ENCODE assay signal across 27 mouse cellular contexts in genomic region chr13:97821630-97822029, GRCm38 (mm10).
A peak's percentile ranks its signal among the peaks of the same experiment; 100 is the strongest.
DNase-seq lines count a peak whose midpoint lies in the region; ATAC-seq and TF ChIP-seq lines count a peak whose summit lies in the region.
"Had no signal": no experiment of that assay in that cellular context is flagged by ENCODE, and none has a peak within 500 bp of the region (broad histone marks: within the 10 kb centered on the region; RNA-seq: fewer than 3 reads in every experiment).

No protein-coding gene starts in this region.

- WGBS in kidney, adult 2 months = 36% methylated on average over 2 of the region's 2 CpGs
- WGBS in kidney, embryonic 15.5 days = 23% methylated on average over 2 of the region's 2 CpGs
- 28% methylated on average over 2 of the region's 2 CpGs for WGBS in limb, embryonic 14.5 days
- WGBS in limb, embryonic 10.5 days = 52% methylated on average over 2 of the region's 2 CpGs

- H3K27ac ChIP-seq in kidney, adult 2 months (ENCODE audit: insufficient read depth, low read depth, low read length) = no peak overlapping the region
- H3K27ac ChIP-seq in kidney, embryonic 15.5 days = no peak overlapping the region
- no peak overlapping the region for H3K27ac ChIP-seq in limb, embryonic 14.5 days (replicated peaks; ENCODE audit: low read depth, low read length)
- no peak overlapping the region for H3K27ac ChIP-seq in limb, embryonic 10.5 days
- H3K27ac ChIP-seq: embryonic facial prominence, embryonic 13.5 days; heart, embryonic 10.5 days; heart, embryonic 15.5 days; hindbrain, embryonic 13.5 days; limb, embryonic 12.5 days; liver, embryonic 13.5 days; neural tube, embryonic 12.5 days; stomach, postnatal 0 days had no signal

- no peak overlapping the region for H3K4me3 ChIP-seq in kidney, adult 2 months (ENCODE audit: insufficient read depth, low read depth, low read length)
- no peak overlapping the region for H3K4me3 ChIP-seq in kidney, embryonic 15.5 days (replicated peaks)
- no peak overlapping the region for H3K4me3 ChIP-seq in limb, embryonic 14.5 days (replicated peaks; ENCODE audit: low read length)
- no peak overlapping the region for H3K4me3 ChIP-seq in limb, embryonic 10.5 days
- H3K4me3 ChIP-seq in E14TG2a.4 (replicated peaks; ENCODE audit: low read length) = peak overlapping the region; percentile 84
- H3K4me3 ChIP-seq: embryonic facial prominence, embryonic 13.5 days; heart, embryonic 10.5 days; heart, embryonic 15.5 days; hindbrain, embryonic 13.5 days; limb, embryonic 12.5 days; liver, embryonic 13.5 days; neural tube, embryonic 12.5 days had no signal

- DNase-seq in adrenal gland, postnatal 14 days = peak; percentile 13
- no peak for DNase-seq in adrenal gland, postnatal 36 days
- DNase-seq in kidney, adult 2 months = peak; percentile 14
- DNase-seq in limb, embryonic 14.5 days (ENCODE audit: low spot score) = peak; percentile 51
- no peak for DNase-seq in limb, embryonic 10.5 days (ENCODE audit: low spot score)
- DNase-seq in gastrocnemius, adult 18-20 months (ENCODE audit: low spot score) = no peak
- DNase-seq: cerebellum, adult 18-20 months; cerebellum, postnatal 10 days; gastrocnemius, postnatal 25 days; heart, adult 11 months; heart, postnatal 36 days; liver, embryonic 13.5 days; lung, adult 18-20 months; right cerebral cortex, postnatal 4 days; thymus, adult 18-20 months; thymus, postnatal 25 days had no signal

- H3K36me3 ChIP-seq in kidney, adult 2 months (ENCODE audit: control insufficient read depth, insufficient read depth, low read length) = no peaks in the 10 kb centered on the region
- no peaks in the 10 kb centered on the region for H3K36me3 ChIP-seq in kidney, embryonic 15.5 days
- H3K36me3 ChIP-seq in limb, embryonic 14.5 days (ENCODE audit: control insufficient read depth, insufficient read depth, low read length) = no peaks in the 10 kb centered on the region
- H3K36me3 ChIP-seq in limb, embryonic 10.5 days = no peaks in the 10 kb centered on the region
- peaks cover 10% of the 10 kb centered on the region for H3K36me3 ChIP-seq in E14TG2a.4 (ENCODE audit: insufficient read depth, low read length)
- H3K36me3 ChIP-seq: embryonic facial prominence, embryonic 13.5 days; heart, embryonic 10.5 days; heart, embryonic 15.5 days; hindbrain, embryonic 13.5 days; limb, embryonic 12.5 days; liver, embryonic 13.5 days; neural tube, embryonic 12.5 days had no signal

- H3K9ac ChIP-seq in kidney, embryonic 15.5 days = no peak overlapping the region
- H3K9ac ChIP-seq in limb, embryonic 14.5 days (ENCODE audit: low read depth, low read length, severe bottlenecking) = no peak overlapping the region
- H3K9ac ChIP-seq: embryonic facial prominence, embryonic 13.5 days; heart, embryonic 15.5 days; hindbrain, embryonic 13.5 days; limb, embryonic 12.5 days; liver, embryonic 13.5 days; neural tube, embryonic 12.5 days had no signal

- TF ChIP-seq POLR2A in kidney, adult 2 months (IDR thresholded peaks at IDR 0.05; ENCODE audit: low read depth, low read length) = no peak
- TF ChIP-seq POLR2A in limb, embryonic 14.5 days (IDR thresholded peaks at IDR 0.05; ENCODE audit: borderline replicate concordance, extremely low read depth, insufficient read depth, insufficient read length) = no peak

- no peak overlapping the region for H3K4me2 ChIP-seq in kidney, embryonic 15.5 days
- no peak overlapping the region for H3K4me2 ChIP-seq in limb, embryonic 14.5 days (replicated peaks; ENCODE audit: low read depth, low read length, severe bottlenecking)
- H3K4me2 ChIP-seq: embryonic facial prominence, embryonic 13.5 days; heart, embryonic 15.5 days; hindbrain, embryonic 13.5 days; limb, embryonic 12.5 days; liver, embryonic 13.5 days; midbrain, embryonic 11.5 days; neural tube, embryonic 12.5 days had no signal

- no peaks in the 10 kb centered on the region for H3K27me3 ChIP-seq in kidney, adult 2 months (replicated peaks; ENCODE audit: control insufficient read depth, insufficient read depth, low read length)
- peaks cover 10% of the 10 kb centered on the region for H3K27me3 ChIP-seq in kidney, embryonic 15.5 days
- H3K27me3 ChIP-seq in limb, embryonic 14.5 days (ENCODE audit: control insufficient read depth, insufficient read depth, low read length) = no peaks in the 10 kb centered on the region
- H3K27me3 ChIP-seq in limb, embryonic 10.5 days (ENCODE audit: low read depth, poor library complexity, severe bottlenecking) = 0 out of 2 replicates have a peak, but pooled peaks cover 3% of the 10 kb centered on the region
- no peaks in the 10 kb centered on the region for H3K27me3 ChIP-seq in E14TG2a.4 (ENCODE audit: insufficient read depth, low read length)
- H3K27me3 ChIP-seq: heart, embryonic 15.5 days; hindbrain, embryonic 13.5 days; liver, embryonic 13.5 days; neural tube, embryonic 12.5 days had no signal

- ATAC-seq in kidney, embryonic 15.5 days (replicated peaks; ENCODE audit: low FRiP score) = no peak
- no peak for ATAC-seq in limb, embryonic 14.5 days (ENCODE audit: low FRiP score, low read depth)
- ATAC-seq: midbrain, embryonic 16.5 days had no signal

- TF ChIP-seq CTCF in kidney, adult 2 months (conservative IDR thresholded peaks at IDR 0.05; ENCODE audit: insufficient read depth, insufficient read length, low read depth, low read length) = no peak
- TF ChIP-seq CTCF in E14TG2a.4 (conservative IDR thresholded peaks at IDR 0.05; ENCODE audit: low read length) = no peak

- no peaks in the 10 kb centered on the region for H3K9me3 ChIP-seq in kidney, embryonic 15.5 days (replicated peaks)
- no peaks in the 10 kb centered on the region for H3K9me3 ChIP-seq in limb, embryonic 14.5 days (ENCODE audit: control insufficient read depth, low read length)
- no peaks in the 10 kb centered on the region for H3K9me3 ChIP-seq in limb, embryonic 10.5 days (replicated peaks)
- H3K9me3 ChIP-seq in E14TG2a.4 (ENCODE audit: low read length) = no peaks in the 10 kb centered on the region
- H3K9me3 ChIP-seq: embryonic facial prominence, embryonic 13.5 days; heart, embryonic 10.5 days; heart, embryonic 15.5 days; hindbrain, embryonic 13.5 days; limb, embryonic 12.5 days; liver, embryonic 13.5 days; neural tube, embryonic 12.5 days had no signal

- H3K4me1 ChIP-seq in kidney, adult 2 months (ENCODE audit: control insufficient read depth, insufficient read depth, low read length) = no peaks in the 10 kb centered on the region
- H3K4me1 ChIP-seq in kidney, embryonic 15.5 days = peaks cover 27% of the 10 kb centered on the region
- peaks cover 20% of the 10 kb centered on the region for H3K4me1 ChIP-seq in limb, embryonic 14.5 days (ENCODE audit: control insufficient read depth, insufficient read depth, low read length)
- H3K4me1 ChIP-seq in limb, embryonic 10.5 days = peaks cover 30% of the 10 kb centered on the region
- peaks cover 69% of the 10 kb centered on the region for H3K4me1 ChIP-seq in E14TG2a.4 (replicated peaks; ENCODE audit: low read depth, low read length)
- H3K4me1 ChIP-seq: liver, embryonic 13.5 days had no signal

Comparison
In these comparisons a context has a peak if more than half of its experiments do, and no peak if none do; other contexts are left out.
1. DNase-seq: peak in adrenal gland, postnatal 14 days (single experiment), kidney, adult 2 months (single experiment) and limb, embryonic 14.5 days (single experiment); none in adrenal gland, postnatal 36 days (0 of 2), limb, embryonic 10.5 days (single experiment) and gastrocnemius, adult 18-20 months (single experiment).